Mouse (Mus musculus): ENCODE measurements around the gene Map1b. TPM values are rescaled to one million over a fixed set of nuclear protein-coding genes. Genes with fewer than 3 reads are reported as not detected.

The Map1b gene
- polyA plus RNA-seq (2017; shearing (Covaris generic)) = 0.33 TPM

DNA sequence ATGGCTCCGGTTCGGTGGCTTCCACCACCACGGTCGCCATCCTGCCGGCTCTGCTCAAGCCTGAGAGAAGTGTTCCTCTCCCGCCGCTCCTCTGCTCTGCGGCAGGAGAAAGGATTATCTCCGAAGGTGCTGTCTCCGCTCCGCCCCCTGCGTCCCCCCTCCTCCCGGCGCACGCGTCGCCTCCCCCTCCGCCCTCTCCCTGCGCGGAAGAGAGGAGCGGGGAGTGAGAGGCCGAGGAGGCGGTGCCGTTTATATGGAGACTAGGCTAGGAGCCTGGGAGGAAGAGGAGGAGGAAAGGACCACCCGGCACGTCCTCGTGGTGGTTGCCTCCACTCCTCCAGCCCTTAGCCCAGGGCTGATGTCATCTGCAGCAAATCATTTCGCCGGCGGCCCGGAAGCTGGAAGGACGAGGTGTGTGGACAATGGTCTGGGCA, at the start of gene Map1b:
Map1b (minus strand) TSS at position 93 of the 434 bp plus-strand sequence.

Other genes starting within 250 kb of the Map1b start
- 76.1 TPM for gene Ptcd2, start 171.8 kb downstream of the Map1b start, polyA plus RNA-seq (2017; shearing (Covaris generic))
- 30.3 TPM for gene Mrps27, start 171.8 kb downstream of the Map1b start, polyA plus RNA-seq (2017; shearing (Covaris generic))